Mouse (Mus musculus): Measurements from ENCODE around the gene Tenm4.

- no peak for TF ChIP-seq CTCF (IDR thresholded peaks at IDR 0.05 in 2 of 3, conservative IDR thresholded peaks at IDR 0.05 in 1 of 3; ENCODE audit: control insufficient read depth in 1 of 3, insufficient read depth in 1 of 3, low read depth in 2 of 3, low read length in 3 of 3, poor library complexity in 1 of 3, severe bottlenecking in 1 of 3)
- no peak for TF ChIP-seq POLR2A (IDR thresholded peaks at IDR 0.05; ENCODE audit: control insufficient read depth in 1 of 2, insufficient read depth in 1 of 2, low read depth in 1 of 2, low read length in 2 of 2, poor library complexity in 1 of 2)
Observed at GRCm38 (mm10) chr7:96168921-96169320, 2.1 kb upstream of the Tenm4 start.
